Mouse (Mus musculus): ENCODE results near the gene Krtap9-1.
"Not testable (repeated sequence)": the region's sequence is repeated elsewhere in the genome, so short reads cannot be mapped to it uniquely, and the experiment has no call there.

Krtap9-1 gene

DNA sequence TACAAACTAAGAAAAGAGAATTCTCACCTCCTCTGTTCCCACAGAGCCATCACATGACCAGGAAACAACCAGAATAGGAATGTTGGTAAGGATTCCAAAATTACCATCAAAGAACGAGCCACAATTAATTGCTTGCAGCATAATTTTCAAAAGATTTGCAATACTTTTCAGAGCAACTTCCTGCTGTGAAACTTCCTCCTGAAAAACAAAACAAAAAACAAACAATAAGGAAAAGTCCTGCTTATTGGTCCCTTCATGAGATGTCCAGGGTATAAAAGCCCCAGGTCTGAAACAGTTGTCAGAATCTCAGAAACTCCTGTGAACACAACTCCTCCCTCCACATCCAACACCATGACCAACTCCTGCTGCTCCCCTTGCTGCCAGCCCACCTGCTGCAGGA is at the start of gene Krtap9-1:
TSS of gene Krtap9-1 (plus strand) at position 301 of the 400 bp plus-strand sequence.
- DNase-seq (ENCODE audit: low spot score in 2 of 2) = not testable (repeated sequence)

GRCm38 (mm10) chr11:99837966-99838365 is 35.2 kb upstream of the Krtap9-1 start, which contains the start of gene 2300003K06Rik:
Gene 2300003K06Rik (minus strand): TSS chr11:99838066.
- no peak for DNase-seq (ENCODE audit: low spot score in 2 of 2)

GRCm38 (mm10) chr11:99842185-99842584 is 31.0 kb upstream of the Krtap9-1 start:
- no peak for DNase-seq (ENCODE audit: low spot score in 2 of 2)

DNA sequence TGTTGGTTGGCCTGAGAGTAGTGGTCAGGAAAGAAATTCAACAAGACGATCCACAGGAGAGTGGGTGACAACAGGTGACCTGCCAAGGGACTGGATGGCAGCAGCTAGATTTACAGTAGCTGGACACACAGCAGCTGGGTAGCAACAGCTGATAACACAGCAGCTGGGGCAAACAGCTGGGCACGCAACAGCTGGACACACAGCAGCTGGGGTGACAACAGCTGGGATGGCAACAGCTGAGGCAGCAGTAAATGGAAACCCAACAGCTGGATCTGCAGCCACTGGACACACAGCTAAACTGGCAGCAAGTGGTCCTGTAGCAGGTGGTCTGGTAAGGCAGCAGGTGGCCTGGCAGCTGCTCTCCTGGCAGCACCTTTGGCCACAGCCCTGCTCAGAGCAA is 26.4 kb upstream of the Krtap9-1 start:
- no peak for DNase-seq (ENCODE audit: low spot score in 2 of 2)

DNA sequence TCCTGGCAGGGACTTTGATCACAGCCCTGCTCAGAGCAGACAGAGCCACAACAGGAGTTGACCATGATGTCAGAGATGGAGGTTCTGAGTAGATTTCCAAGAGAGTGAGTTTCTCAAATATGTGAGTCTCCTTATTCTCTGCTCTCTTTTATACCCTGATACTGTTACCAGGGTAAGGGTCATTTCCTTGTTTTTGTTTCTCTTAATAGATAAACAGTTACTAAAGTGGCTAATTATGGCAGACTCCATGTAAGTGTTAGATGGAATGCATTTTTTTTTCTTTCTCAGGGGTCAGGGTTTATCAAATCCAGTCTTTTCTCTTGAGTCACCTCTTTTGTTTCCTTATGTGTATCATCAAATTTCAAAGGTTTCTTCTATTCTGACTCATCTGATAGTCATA is 21.7 kb upstream of the Krtap9-1 start, which contains the start of gene Krtap4-16:
TSS of gene Krtap4-16 (minus strand) at position 101 of the 400 bp plus-strand sequence.
- no peak for DNase-seq (ENCODE audit: low spot score in 2 of 2)

DNA sequence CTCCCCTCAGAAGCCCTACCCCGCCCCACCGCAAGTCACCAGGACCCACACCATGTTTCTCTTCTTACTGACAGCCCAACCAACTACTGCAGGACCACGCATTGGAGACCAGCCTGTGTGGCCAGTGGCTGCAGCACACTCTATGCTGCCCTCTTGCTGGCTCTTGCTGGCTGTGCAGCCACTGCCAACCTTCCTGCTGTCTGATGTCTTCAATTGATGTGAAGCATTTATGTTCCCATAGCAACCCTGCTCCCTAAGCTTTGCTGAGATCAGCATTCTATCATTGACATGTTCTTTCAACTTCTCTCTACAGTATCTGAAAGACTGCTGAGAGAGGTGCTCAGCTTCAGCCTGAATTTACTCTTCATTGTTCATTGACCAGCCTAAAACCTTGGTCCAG is 19.1 kb upstream of the Krtap9-1 start:
- DNase-seq (ENCODE audit: low spot score in 2 of 2) = no peak

- no peak for DNase-seq (ENCODE audit: low spot score in 2 of 2)
These were observed 15.6 kb upstream of the Krtap9-1 start, which contains the start of gene Gm11568 for GRCm38 (mm10) chr11:99857617-99858016. Gene Gm11568 (plus strand): TSS chr11:99857917.

DNA sequence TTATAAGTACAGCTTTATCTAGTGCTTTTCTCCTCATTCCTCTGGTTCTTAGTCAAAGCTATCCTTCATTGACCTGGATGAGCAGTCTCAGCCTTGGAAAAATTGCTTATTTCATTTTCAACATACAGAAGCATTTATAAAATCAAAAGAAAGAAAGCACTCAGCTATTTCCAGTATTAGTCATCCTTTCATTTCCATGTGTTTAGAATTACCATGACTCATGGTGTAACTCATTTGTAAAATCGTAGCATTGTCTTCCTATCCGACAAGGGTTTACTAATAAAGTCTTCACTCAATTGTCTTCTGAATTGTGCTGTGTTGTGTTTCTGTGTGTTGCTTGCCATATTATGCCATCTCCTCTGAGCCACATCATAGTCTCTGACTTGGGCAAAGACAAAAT is 14.4 kb upstream of the Krtap9-1 start:
- DNase-seq (ENCODE audit: low spot score in 2 of 2) = peak in 1 of 2 experiments; percentile 1

- DNase-seq (ENCODE audit: low spot score in 2 of 2) = not testable (repeated sequence)
These were observed 9.0 kb upstream of the Krtap9-1 start, which contains the start of gene Gm11559 for GRCm38 (mm10) chr11:99864176-99864575. Gene Gm11559 (plus strand): TSS chr11:99864476.

GRCm38 (mm10) chr11:99878887-99879286 is 5.7 kb downstream of the Krtap9-1 start, which contains the start of gene Gm11567:
Gene Gm11567 (plus strand): TSS chr11:99879187.
- not testable (repeated sequence) for DNase-seq (ENCODE audit: low spot score in 2 of 2)

DNA sequence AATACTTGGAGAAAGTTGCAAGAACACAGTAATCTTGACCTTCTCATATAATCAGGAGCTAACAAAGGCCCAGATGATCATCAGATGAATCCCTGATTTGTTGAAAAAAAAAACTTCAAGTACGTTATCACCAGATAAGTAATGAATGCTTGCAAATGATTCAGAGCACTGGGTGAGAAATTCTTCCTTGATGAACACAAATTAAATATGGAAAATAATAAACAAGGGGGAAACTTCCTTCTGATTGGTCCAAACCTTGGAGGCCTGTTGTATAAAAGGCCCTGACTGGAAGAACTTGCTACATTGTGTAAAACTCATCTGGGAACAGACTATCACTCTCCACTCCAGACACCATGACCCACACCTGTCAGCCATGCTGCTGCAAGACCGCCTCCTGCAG is 34.4 kb downstream of the Krtap9-1 start, which contains the start of gene Krtap31-1:
TSS of gene Krtap31-1 (plus strand) at position 301 of the 400 bp plus-strand sequence.
- DNase-seq (ENCODE audit: low spot score in 2 of 2) = no peak

GRCm38 (mm10) chr11:99914451-99914850 is 41.3 kb downstream of the Krtap9-1 start, which contains the start of gene Gm11565:
Gene Gm11565 (plus strand): TSS chr11:99914751.
- DNase-seq (ENCODE audit: low spot score in 2 of 2) = no peak

All from frontal cortex, postnatal 36 days (tissue).